ENCODE assay signal across 7 mouse cellular contexts in genomic region chr19:53648802-53649236, GRCm38 (mm10). TPM values are rescaled to one million over a fixed set of nuclear protein-coding genes. Genes with fewer than 3 reads are reported as not detected.
DNase-seq lines count a peak whose midpoint lies in the region; ATAC-seq lines count a peak whose summit lies in the region.

No protein-coding gene starts in this region.

- H3K27ac ChIP-seq in intestine, embryonic 14.5 days (ENCODE audit: low read depth): no peak overlapping the region

- peak; percentile 54 to 60 for DNase-seq in adrenal gland, adult 18-20 months (ENCODE audit: low spot score in 2 of 2)
- DNase-seq in gastrocnemius, postnatal 10 days: peak; percentile 66
- peak; percentile 90 for DNase-seq in intestine, embryonic 14.5 days (ENCODE audit: low spot score)
- peak; percentile 25 to 85 for DNase-seq in left cerebral cortex, adult 9 months (ENCODE audit: low spot score in 2 of 2)
- peak; percentile 86 for DNase-seq in mesoderm, embryonic 11.5 days (ENCODE audit: low read depth, low spot score)
- DNase-seq in right cerebral cortex, postnatal 25 days: peak; percentile 63

- no peak overlapping the region for H3K4me3 ChIP-seq in intestine, embryonic 14.5 days (ENCODE audit: low read depth, low read length)

- no peak overlapping the region for H3K9ac ChIP-seq in intestine, embryonic 14.5 days (ENCODE audit: low read length)

- peaks cover 38% of the 10 kb centered on the region for H3K36me3 ChIP-seq in intestine, embryonic 14.5 days (ENCODE audit: control insufficient read depth, insufficient read depth, low read length)

- H3K9me3 ChIP-seq in intestine, embryonic 14.5 days (ENCODE audit: control insufficient read depth, low read length): no peaks in the 10 kb centered on the region

- peaks cover 5% of the 10 kb centered on the region; the same call in 1 of the 2 replicates for H3K4me1 ChIP-seq in intestine, embryonic 14.5 days (replicated peaks; ENCODE audit: control insufficient read depth, insufficient read depth, low read length)

- H3K27me3 ChIP-seq in intestine, embryonic 14.5 days (replicated peaks; ENCODE audit: control insufficient read depth, insufficient read depth, low read length): no peaks in the 10 kb centered on the region

- ATAC-seq in common myeloid progenitor, adult 5-6 weeks (replicated peaks; ENCODE audit: low read depth, poor library complexity, severe bottlenecking): peak; percentile 82
- ATAC-seq in intestine, embryonic 14.5 days (replicated peaks; ENCODE audit: low FRiP score, low TSS enrichment, low read depth): peak; percentile 65

- WGBS in intestine, embryonic 14.5 days: 41% methylated on average over 10 of the region's 10 CpGs

- H3K4me2 ChIP-seq in intestine, embryonic 14.5 days (ENCODE audit: low read length): no peak overlapping the region

RNA-seq across cellular contexts. Expression of gene Rbm20, which starts 28.3 kb away (rescaled TPM):
- total RNA-seq in adrenal gland, adult 18-20 months (2021): 1 to 10 TPM; 1.0 to 1.2 TPM
- total RNA-seq in common myeloid progenitor, adult 5-6 weeks (2017): 0.69 TPM in 1 of 2 replicates, not detected in the other
- 10 to 100 TPM; 74.3 to 77.4 TPM for total RNA-seq in gastrocnemius, postnatal 10 days (2021)
- 0.62 and 0.63 TPM in 2 replicates for polyA plus RNA-seq in intestine, embryonic 14.5 days (2014; fragmentation: Nextera tagmentation; extraction: Ambion mirVana)

RNA-seq across cellular contexts. Expression of gene Smc3, which starts 48.6 kb away (rescaled TPM):
- total RNA-seq in adrenal gland, adult 18-20 months (2021): 10 to 100 TPM; 24.7 to 30.2 TPM
- total RNA-seq in common myeloid progenitor, adult 5-6 weeks (2017): 188 and 212 TPM in 2 replicates
- 10 to 100 TPM; 22.5 to 27.4 TPM for total RNA-seq in gastrocnemius, postnatal 10 days (2021)
- polyA plus RNA-seq in intestine, embryonic 14.5 days (2014; fragmentation: Nextera tagmentation; extraction: Ambion mirVana): 65.6 and 75.1 TPM in 2 replicates

RNA-seq across cellular contexts. Expression of gene Nutf2-ps1, which starts 60.0 kb away (rescaled TPM):
- total RNA-seq in adrenal gland, adult 18-20 months (2021): 10 to 100 TPM; 63.0 to 71.1 TPM
- total RNA-seq in common myeloid progenitor, adult 5-6 weeks (2017): 193 and 221 TPM in 2 replicates
- 10 to 100 TPM; 83.4 to 96.6 TPM for total RNA-seq in gastrocnemius, postnatal 10 days (2021)
- polyA plus RNA-seq in intestine, embryonic 14.5 days (2014; fragmentation: Nextera tagmentation; extraction: Ambion mirVana): 356 and 368 TPM in 2 replicates

Comparison
In these comparisons a context has a peak if more than half of its experiments do, and no peak if none do; other contexts are left out.
1. RNA of gene Rbm20, which starts 28.3 kb away (total RNA-seq): 74.3 to 77.4 TPM in gastrocnemius, postnatal 10 days; 1.0 to 1.2 TPM in adrenal gland, adult 18-20 months and 0.69 TPM in common myeloid progenitor, adult 5-6 weeks; every median in the first group is over 10 times any median in the second.
2. Peak in every context shown above with its lines, with median percentiles within 50 percentile points of each other: DNase-seq.